Mouse (Mus musculus): ENCODE data around the gene Slc35a5. TPM values are rescaled to one million over a fixed set of nuclear protein-coding genes. Genes with fewer than 3 reads are reported as not detected.

Slc35a5 gene
- polyA plus RNA-seq, 1 experiment from 2014 or later, result 7.6 TPM

- Histone ChIP-seq H3K27ac (ENCODE audit: low read length) (peak overlapping the region; percentile 91), H3K9ac (ENCODE audit: low read depth, low read length) (peak overlapping the region; percentile 77), H3K36me3 (ENCODE audit: control insufficient read depth, insufficient read depth) (no peaks in the 10 kb centered on the region), H3K4me3 (ENCODE audit: low read depth, low read length) (peak overlapping the region; percentile 69), H3K27me3 (ENCODE audit: control insufficient read depth, insufficient read depth, low read depth, low read length) (no peaks in the 10 kb centered on the region), H3K9me3 (replicated peaks; ENCODE audit: control insufficient read depth, low read length) (no peaks in the 10 kb centered on the region), H3K4me2 (ENCODE audit: low read depth, low read length) (peak overlapping the region; percentile 90), H3K4me1 (ENCODE audit: control insufficient read depth, low read depth, low read length) (peaks cover 6% of the 10 kb centered on the region)
- peak; percentile 70 for ATAC-seq (ENCODE audit: low read depth)
- under 1% methylated on average over 20 of the region's 20 CpGs for WGBS (ENCODE audit: insufficient replicate concordance)
Observed at GRCm38 (mm10) chr16:45158136-45158521, 377 bp downstream of the Slc35a5 start.

DNA sequence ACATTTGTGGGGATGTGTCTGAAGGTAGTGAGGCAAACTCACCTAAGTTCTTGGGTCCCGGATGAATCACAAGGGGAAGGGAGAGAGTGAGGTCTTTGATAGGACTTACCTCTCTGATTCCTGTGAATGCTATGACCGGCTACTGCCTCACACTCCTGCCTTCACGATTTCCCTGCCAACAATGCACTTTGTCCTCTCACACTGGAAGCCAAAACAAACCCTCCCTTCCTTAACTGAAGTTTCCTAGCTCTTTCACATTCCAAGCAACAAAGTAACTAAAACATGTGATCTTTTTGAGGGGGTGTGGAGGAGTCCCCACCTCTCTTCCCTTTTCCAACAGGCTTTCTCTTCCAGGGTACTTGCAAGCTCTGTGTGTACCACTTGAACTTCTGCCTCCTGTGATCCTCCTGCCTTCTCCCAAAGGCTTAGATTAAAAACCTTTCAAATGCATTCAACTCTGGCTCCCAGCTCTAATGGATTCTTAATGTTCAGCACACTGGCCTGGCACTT lies 3.7 kb downstream of the Slc35a5 start:
- WGBS (ENCODE audit: insufficient replicate concordance), result 66% methylated on average over 3 of the region's 3 CpGs
- H3K27ac ChIP-seq (ENCODE audit: low read length), result no peak overlapping the region
- H3K4me1 ChIP-seq (ENCODE audit: control insufficient read depth, low read depth, low read length), result peaks cover 6% of the 10 kb centered on the region

DNA sequence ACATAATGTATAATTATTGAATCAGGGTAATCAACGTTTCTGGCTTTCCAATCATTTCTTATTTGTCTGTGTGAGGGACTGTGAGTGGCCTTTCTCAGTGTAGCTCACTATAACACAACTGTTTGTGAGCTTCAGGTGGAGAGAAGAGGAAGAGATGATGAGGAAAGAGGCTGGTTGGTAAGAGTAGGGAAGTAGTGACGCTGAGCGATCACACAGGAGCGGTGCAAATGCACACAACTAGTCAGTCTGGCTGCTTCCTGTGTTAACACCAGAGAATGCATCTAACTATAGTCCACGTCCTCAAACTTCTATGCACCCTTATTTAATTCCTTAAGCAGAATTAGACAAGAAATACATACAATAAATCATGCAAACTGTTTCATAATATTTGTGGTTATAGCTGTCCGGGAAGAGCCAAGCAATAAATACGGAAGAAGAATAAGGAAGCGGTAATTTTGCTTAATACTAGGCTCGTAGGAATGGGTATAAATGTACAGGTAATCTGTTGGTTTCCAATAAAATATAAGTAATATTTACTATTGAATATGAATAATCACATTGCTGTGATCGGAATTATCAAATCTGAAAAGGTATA lies 9.9 kb downstream of the Slc35a5 start:
- Histone ChIP-seq H3K36me3 (ENCODE audit: control insufficient read depth, insufficient read depth) (peaks cover 4% of the 10 kb centered on the region; the same call in 1 of the 2 replicates), H3K4me3 (ENCODE audit: low read depth, low read length) (no peak overlapping the region)

More for the DNA sequence above, 3.7 kb downstream of the Slc35a5 start:
- no peak for ATAC-seq (ENCODE audit: low read depth)
- Histone ChIP-seq H3K4me2 (ENCODE audit: low read depth, low read length) (no peak overlapping the region), H3K4me3 (ENCODE audit: low read depth, low read length) (no peak overlapping the region), H3K36me3 (ENCODE audit: control insufficient read depth, insufficient read depth) (no peaks in the 10 kb centered on the region), H3K9me3 (replicated peaks; ENCODE audit: control insufficient read depth, low read length) (no peaks in the 10 kb centered on the region), H3K9ac (ENCODE audit: low read depth, low read length) (no peak overlapping the region), H3K27me3 (ENCODE audit: control insufficient read depth, insufficient read depth, low read depth, low read length) (no peaks in the 10 kb centered on the region)

DNA sequence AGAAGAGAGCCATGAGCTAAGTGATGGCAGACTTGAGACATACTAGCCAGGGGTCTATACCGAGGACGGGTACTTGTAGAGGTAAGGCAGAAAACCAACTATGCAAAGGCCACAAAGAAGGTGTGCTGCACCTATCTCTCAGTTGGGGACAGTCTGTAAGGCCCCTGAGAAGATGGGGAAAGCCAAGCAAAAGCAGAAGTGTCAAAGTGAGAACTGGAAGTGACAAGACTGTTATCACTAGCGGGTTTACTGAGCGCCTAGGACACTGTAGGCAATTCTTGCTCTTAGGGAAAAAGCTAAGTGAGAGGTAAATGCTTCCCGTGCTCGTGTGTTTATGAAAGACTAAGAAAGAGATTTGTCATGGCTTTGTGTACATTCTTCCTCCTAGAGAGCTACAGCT lies 13.4 kb downstream of the Slc35a5 start:
- no peak overlapping the region for H3K9ac ChIP-seq (ENCODE audit: low read depth, low read length)
- WGBS (ENCODE audit: insufficient replicate concordance), result 59% methylated on average over 6 of the region's 6 CpGs
- H3K4me3 ChIP-seq (ENCODE audit: low read depth, low read length), result no peak overlapping the region
- no peaks in the 10 kb centered on the region for H3K4me1 ChIP-seq (ENCODE audit: control insufficient read depth, low read depth, low read length)
- no peak for ATAC-seq (ENCODE audit: low read depth)
- peaks cover 4% of the 10 kb centered on the region; the same call in 1 of the 2 replicates for H3K36me3 ChIP-seq (ENCODE audit: control insufficient read depth, insufficient read depth)
- no peaks in the 10 kb centered on the region for H3K9me3 ChIP-seq (replicated peaks; ENCODE audit: control insufficient read depth, low read length)
- no peaks in the 10 kb centered on the region for H3K27me3 ChIP-seq (ENCODE audit: control insufficient read depth, insufficient read depth, low read depth, low read length)
- H3K4me2 ChIP-seq (ENCODE audit: low read depth, low read length), result no peak overlapping the region
- no peak overlapping the region for H3K27ac ChIP-seq (ENCODE audit: low read length)

More for the DNA sequence above, 9.9 kb downstream of the Slc35a5 start:
- Histone ChIP-seq H3K27ac (ENCODE audit: low read length) (no peak overlapping the region), H3K27me3 (ENCODE audit: control insufficient read depth, insufficient read depth, low read depth, low read length) (no peaks in the 10 kb centered on the region), H3K4me1 (ENCODE audit: control insufficient read depth, low read depth, low read length) (no peaks in the 10 kb centered on the region), H3K4me2 (ENCODE audit: low read depth, low read length) (no peak overlapping the region), H3K9me3 (replicated peaks; ENCODE audit: control insufficient read depth, low read length) (no peaks in the 10 kb centered on the region), H3K9ac (ENCODE audit: low read depth, low read length) (no peak overlapping the region)
- no peak for ATAC-seq (ENCODE audit: low read depth)
- WGBS (ENCODE audit: insufficient replicate concordance), result 62% methylated on average over 10 of the region's 10 CpGs

- Histone ChIP-seq H3K4me2 (ENCODE audit: low read depth, low read length) (no peak overlapping the region), H3K4me1 (ENCODE audit: control insufficient read depth, low read depth, low read length) (no peaks in the 10 kb centered on the region), H3K27ac (ENCODE audit: low read length) (no peak overlapping the region), H3K9me3 (replicated peaks; ENCODE audit: control insufficient read depth, low read length) (no peaks in the 10 kb centered on the region), H3K27me3 (ENCODE audit: control insufficient read depth, insufficient read depth, low read depth, low read length) (no peaks in the 10 kb centered on the region), H3K4me3 (ENCODE audit: low read depth, low read length) (no peak overlapping the region), H3K9ac (ENCODE audit: low read depth, low read length) (no peak overlapping the region), H3K36me3 (ENCODE audit: control insufficient read depth, insufficient read depth) (peaks cover 9% of the 10 kb centered on the region; the same call in 1 of the 2 replicates)
- no peak for ATAC-seq (ENCODE audit: low read depth)
- 70% methylated on average over 5 of the region's 5 CpGs for WGBS (ENCODE audit: insufficient replicate concordance)
Observed at GRCm38 (mm10) chr16:45142565-45142964, 15.9 kb downstream of the Slc35a5 start.

- Histone ChIP-seq H3K4me2 (ENCODE audit: low read depth, low read length) (no peak overlapping the region), H3K9me3 (replicated peaks; ENCODE audit: control insufficient read depth, low read length) (no peaks in the 10 kb centered on the region), H3K4me3 (ENCODE audit: low read depth, low read length) (no peak overlapping the region), H3K36me3 (ENCODE audit: control insufficient read depth, insufficient read depth) (peaks cover 9% of the 10 kb centered on the region; the same call in 1 of the 2 replicates), H3K4me1 (ENCODE audit: control insufficient read depth, low read depth, low read length) (no peaks in the 10 kb centered on the region), H3K27ac (ENCODE audit: low read length) (no peak overlapping the region), H3K9ac (ENCODE audit: low read depth, low read length) (no peak overlapping the region), H3K27me3 (ENCODE audit: control insufficient read depth, insufficient read depth, low read depth, low read length) (no peaks in the 10 kb centered on the region)
- 78% methylated on average over 5 of the region's 5 CpGs for WGBS (ENCODE audit: insufficient replicate concordance)
- no peak for ATAC-seq (ENCODE audit: low read depth)
Observed at GRCm38 (mm10) chr16:45141711-45142110, 16.8 kb downstream of the Slc35a5 start.

DNA sequence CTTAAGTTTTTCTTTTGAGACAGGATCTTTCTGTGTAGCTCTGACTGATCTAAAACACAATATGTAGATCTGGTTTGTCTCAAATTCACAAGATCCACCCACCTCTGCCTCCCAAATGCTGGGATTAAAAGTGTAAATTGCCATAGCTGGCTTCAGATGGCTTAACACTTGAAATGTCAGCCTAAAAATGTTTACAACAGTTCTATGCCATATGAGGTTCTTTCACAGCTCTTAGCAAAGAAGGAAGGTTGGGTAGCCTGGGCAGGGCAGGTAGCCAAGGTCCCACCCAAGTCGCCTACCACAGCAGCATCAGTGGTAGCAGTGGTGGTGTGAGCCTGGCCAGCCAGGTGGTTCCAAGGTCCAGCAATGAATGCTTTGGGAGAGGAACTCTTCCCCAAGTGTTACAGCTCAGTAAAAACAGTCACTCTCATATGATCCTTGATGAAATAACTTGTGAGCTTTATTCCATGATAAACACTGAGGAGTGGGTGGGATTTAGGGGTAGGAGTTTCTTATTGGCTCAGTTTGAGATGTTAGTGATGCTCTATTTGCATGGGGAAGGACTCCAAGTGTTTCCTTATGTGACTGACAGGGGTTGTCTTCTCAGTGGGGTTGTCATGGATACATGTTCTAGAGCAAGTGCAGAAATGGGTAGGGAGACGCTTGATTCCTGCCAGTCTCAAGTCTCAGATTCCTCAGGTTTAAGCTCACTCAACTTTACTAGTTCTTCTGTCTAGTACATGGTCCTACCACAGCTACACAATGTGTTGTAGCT lies 30.4 kb downstream of the Slc35a5 start:
- H3K27me3 ChIP-seq (ENCODE audit: control insufficient read depth, insufficient read depth, low read depth, low read length), result no peaks in the 10 kb centered on the region
- no peak overlapping the region for H3K4me2 ChIP-seq (ENCODE audit: low read depth, low read length)
- H3K9ac ChIP-seq (ENCODE audit: low read depth, low read length), result no peak overlapping the region
- H3K9me3 ChIP-seq (replicated peaks; ENCODE audit: control insufficient read depth, low read length), result no peaks in the 10 kb centered on the region
- WGBS (ENCODE audit: insufficient replicate concordance), result 55% methylated on average over 2 of the region's 2 CpGs
- H3K36me3 ChIP-seq (ENCODE audit: control insufficient read depth, insufficient read depth), result no peaks in the 10 kb centered on the region
- no peaks in the 10 kb centered on the region for H3K4me1 ChIP-seq (ENCODE audit: control insufficient read depth, low read depth, low read length)
- no peak overlapping the region for H3K4me3 ChIP-seq (ENCODE audit: low read depth, low read length)
- no peak for ATAC-seq (ENCODE audit: low read depth)
- H3K27ac ChIP-seq (ENCODE audit: low read length), result no peak overlapping the region

GRCm38 (mm10) chr16:45124230-45125203 lies 34.0 kb downstream of the Slc35a5 start:
- Histone ChIP-seq H3K36me3 (ENCODE audit: control insufficient read depth, insufficient read depth) (no peaks in the 10 kb centered on the region), H3K9ac (ENCODE audit: low read depth, low read length) (no peak overlapping the region), H3K9me3 (replicated peaks; ENCODE audit: control insufficient read depth, low read length) (no peaks in the 10 kb centered on the region), H3K27ac (ENCODE audit: low read length) (no peak overlapping the region), H3K4me3 (ENCODE audit: low read depth, low read length) (no peak overlapping the region), H3K4me2 (ENCODE audit: low read depth, low read length) (no peak overlapping the region), H3K4me1 (ENCODE audit: control insufficient read depth, low read depth, low read length) (no peaks in the 10 kb centered on the region), H3K27me3 (ENCODE audit: control insufficient read depth, insufficient read depth, low read depth, low read length) (no peaks in the 10 kb centered on the region)
- ATAC-seq (ENCODE audit: low read depth), result no peak
- 56% methylated on average over 9 of the region's 9 CpGs for WGBS (ENCODE audit: insufficient replicate concordance)

All from liver, embryonic 16.5 days (tissue).